8 mouse cellular contexts compared by ENCODE assay signal in the genomic region with DNA sequence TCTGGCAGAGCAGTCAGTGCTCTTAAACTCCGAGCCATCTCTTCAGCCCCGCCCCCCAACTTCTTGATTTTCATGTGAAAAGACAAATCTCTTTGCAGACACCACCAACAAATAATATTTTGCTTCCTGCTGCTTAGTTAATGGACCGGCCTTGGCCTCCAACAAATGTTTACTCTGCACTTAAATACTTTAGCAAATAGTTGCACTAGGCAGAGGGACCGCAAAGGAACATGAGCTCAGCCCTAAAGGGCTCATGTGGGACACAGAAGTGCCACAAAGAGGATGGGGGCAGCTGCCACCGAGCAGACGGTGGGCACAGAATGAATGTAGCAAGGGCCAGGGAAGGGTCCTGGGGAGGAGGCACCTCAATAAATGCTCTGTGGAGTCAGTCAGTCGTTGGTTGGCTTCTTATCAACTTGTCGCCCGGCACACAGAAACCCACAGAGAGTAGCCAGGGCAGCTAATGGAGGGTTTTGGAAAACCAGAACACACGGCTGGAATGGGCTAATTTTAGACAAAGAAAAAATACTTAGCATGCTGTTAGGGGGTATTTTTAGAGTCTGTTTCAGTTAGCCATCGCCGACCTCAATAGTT. TPM values are rescaled to one million over a fixed set of nuclear protein-coding genes. Genes with fewer than 3 reads are reported as not detected.
A peak's percentile ranks its signal among the peaks of the same experiment; 100 is the strongest.
DNase-seq lines count a peak whose midpoint lies in the region; ATAC-seq and TF ChIP-seq lines count a peak whose summit lies in the region.

No protein-coding gene starts in this region.

- H3K36me3 ChIP-seq in kidney, adult 2 months (ENCODE audit: control insufficient read depth, insufficient read depth, low read length), result no peaks in the 10 kb centered on the region
- H3K36me3 ChIP-seq in embryonic facial prominence, embryonic 10.5 days (replicated peaks), result no peaks in the 10 kb centered on the region
- H3K36me3 ChIP-seq in intestine, embryonic 15.5 days, result no peaks in the 10 kb centered on the region

- no peaks in the 10 kb centered on the region for H3K9me3 ChIP-seq in embryonic facial prominence, embryonic 10.5 days
- H3K9me3 ChIP-seq in intestine, embryonic 15.5 days, result no peaks in the 10 kb centered on the region

- ATAC-seq in intestine, embryonic 15.5 days, result no peak
- ATAC-seq in megakaryocyte progenitor cell, adult 5-6 weeks (replicated peaks; ENCODE audit: poor library complexity), result peak; percentile 32

- no peak overlapping the region for H3K9ac ChIP-seq in intestine, embryonic 15.5 days

- H3K27me3 ChIP-seq in kidney, adult 2 months (replicated peaks; ENCODE audit: control insufficient read depth, insufficient read depth, low read length), result no peaks in the 10 kb centered on the region
- H3K27me3 ChIP-seq in embryonic facial prominence, embryonic 10.5 days (replicated peaks; ENCODE audit: low read depth, poor library complexity, severe bottlenecking), result no peaks in the 10 kb centered on the region
- H3K27me3 ChIP-seq in intestine, embryonic 15.5 days (replicated peaks), result no peaks in the 10 kb centered on the region

- peak; percentile 52 for DNase-seq in kidney, adult 2 months
- no peak for DNase-seq in kidney, adult 11 months
- DNase-seq in embryonic facial prominence, embryonic 10.5 days (ENCODE audit: low spot score), result no peak
- DNase-seq in gastrocnemius, adult 18-20 months (ENCODE audit: low spot score), result no peak
- no peak for DNase-seq in embryo, embryonic 10.5 days (ENCODE audit: low spot score)
- DNase-seq in thymus, postnatal 14 days, result no peak

- TF ChIP-seq POLR2A in kidney, adult 2 months (IDR thresholded peaks at IDR 0.05; ENCODE audit: low read depth, low read length), result no peak

- no peak overlapping the region for H3K4me3 ChIP-seq in kidney, adult 2 months (ENCODE audit: insufficient read depth, low read depth, low read length)
- no peak overlapping the region for H3K4me3 ChIP-seq in embryonic facial prominence, embryonic 10.5 days
- H3K4me3 ChIP-seq in intestine, embryonic 15.5 days (replicated peaks), result no peak overlapping the region

- H3K4me2 ChIP-seq in intestine, embryonic 15.5 days (replicated peaks), result peak overlapping the region; percentile 37; the same call in 1 of the 2 replicates

- no peak for TF ChIP-seq CTCF in kidney, adult 2 months (conservative IDR thresholded peaks at IDR 0.05; ENCODE audit: insufficient read depth, insufficient read length, low read depth, low read length)

- WGBS in kidney, adult 2 months, result 44% methylated on average over 12 of the region's 12 CpGs
- WGBS in embryonic facial prominence, embryonic 10.5 days, result 63% methylated on average over 12 of the region's 12 CpGs
- 19% methylated on average over 12 of the region's 12 CpGs for WGBS in intestine, embryonic 15.5 days

- peak overlapping the region; percentile 76 for H3K27ac ChIP-seq in kidney, adult 2 months (ENCODE audit: insufficient read depth, low read depth, low read length)
- H3K27ac ChIP-seq in embryonic facial prominence, embryonic 10.5 days (replicated peaks), result peak overlapping the region; percentile 67
- H3K27ac ChIP-seq in intestine, embryonic 15.5 days, result peak overlapping the region; percentile 87

- H3K4me1 ChIP-seq in kidney, adult 2 months (ENCODE audit: control insufficient read depth, insufficient read depth, low read length), result peaks cover 54% of the 10 kb centered on the region
- H3K4me1 ChIP-seq in embryonic facial prominence, embryonic 10.5 days, result peaks cover 95% of the 10 kb centered on the region
- H3K4me1 ChIP-seq in intestine, embryonic 15.5 days (replicated peaks), result peaks cover 78% of the 10 kb centered on the region

RNA-seq across cellular contexts. Expression of a gene that starts 44.0 kb away (rescaled TPM):
- 31.1 and 35.3 TPM in 2 replicates for polyA plus RNA-seq in kidney, adult 2 months (2012; rRNA removed)
- polyA plus RNA-seq in embryonic facial prominence, embryonic 10.5 days (2016; fragmentation: Nextera tagmentation; extraction: Ambion mirVana), result 15.8 and 19.4 TPM in 2 replicates
- polyA plus RNA-seq in intestine, embryonic 15.5 days (2015; fragmentation: Nextera tagmentation; extraction: Ambion mirVana), result 23.5 and 26.0 TPM in 2 replicates
- total RNA-seq in megakaryocyte progenitor cell, adult 5-6 weeks (2015), result 23.3 and 24.7 TPM in 2 replicates
- 18.2 and 20.0 TPM in 2 replicates for total RNA-seq in megakaryocyte progenitor cell, adult 5-6 weeks (2017)
- total RNA-seq in gastrocnemius, adult 18-20 months (2021), result 10 to 100 TPM; 34.7 to 47.5 TPM
